Mouse (Mus musculus) urinary bladder, postnatal 14 days (tissue): ENCODE results near the gene F3.

Source experiments
- DNase-seq: peaks from one replicate; pipeline ENCODE4 v3.0.0; 2021; ENCODE audit warnings: low spot score

Gene F3

GRCm38 (mm10) chr3:121722971-121723844, at the start of gene F3:
F3 (plus strand) TSS chr3:121723537.
- DNase-seq = peak; percentile 87

GRCm38 (mm10) chr3:121678935-121679334, 44.4 kb upstream of the F3 start:
- DNase-seq = no peak

- DNase-seq = no peak
Measured at GRCm38 (mm10) chr3:121679443-121679842, 43.9 kb upstream of the F3 start.

GRCm38 (mm10) chr3:121680187-121680586, 43.1 kb upstream of the F3 start:
- no peak for DNase-seq

- no peak for DNase-seq
Measured at GRCm38 (mm10) chr3:121682439-121683411, 40.6 kb upstream of the F3 start.

GRCm38 (mm10) chr3:121684552-121684951, 38.8 kb upstream of the F3 start:
- DNase-seq = no peak

GRCm38 (mm10) chr3:121684963-121685362, 38.4 kb upstream of the F3 start:
- no peak for DNase-seq

GRCm38 (mm10) chr3:121685985-121686384, 37.4 kb upstream of the F3 start:
- no peak for DNase-seq

GRCm38 (mm10) chr3:121686408-121686911, 36.9 kb upstream of the F3 start:
- no peak for DNase-seq

- no peak for DNase-seq
Measured at GRCm38 (mm10) chr3:121687741-121688140, 35.6 kb upstream of the F3 start.

- no peak for DNase-seq
Measured at GRCm38 (mm10) chr3:121689029-121689428, 34.3 kb upstream of the F3 start.

GRCm38 (mm10) chr3:121689697-121690096, 33.6 kb upstream of the F3 start:
- no peak for DNase-seq

GRCm38 (mm10) chr3:121693001-121693730, 30.2 kb upstream of the F3 start:
- DNase-seq = no peak

GRCm38 (mm10) chr3:121693746-121694145, 29.6 kb upstream of the F3 start:
- no peak for DNase-seq

GRCm38 (mm10) chr3:121697169-121697568, 26.2 kb upstream of the F3 start:
- DNase-seq = no peak

- DNase-seq = no peak
Measured at GRCm38 (mm10) chr3:121699401-121699800, 23.9 kb upstream of the F3 start.

GRCm38 (mm10) chr3:121699849-121700248, 23.5 kb upstream of the F3 start:
- no peak for DNase-seq

GRCm38 (mm10) chr3:121700364-121700952, 22.9 kb upstream of the F3 start:
- DNase-seq = no peak

GRCm38 (mm10) chr3:121703155-121703879, 20.0 kb upstream of the F3 start:
- DNase-seq = no peak

GRCm38 (mm10) chr3:121703880-121704243, 19.5 kb upstream of the F3 start:
- DNase-seq = no peak

GRCm38 (mm10) chr3:121706087-121706486, 17.2 kb upstream of the F3 start:
- peak; percentile 32 for DNase-seq
